Mouse (Mus musculus) cerebellum, adult 11-12 months (tissue): ENCODE data around the gene Kcnn1.
A peak's percentile ranks its signal among the peaks of the same experiment; 100 is the strongest.

ENCODE experiments used
- DNase-seq: peaks from one replicate; pipeline ENCODE4 v3.0.0; 2022

Gene Kcnn1

GRCm38 (mm10) chr8:70892896-70893655 lies 30.0 kb upstream of the Kcnn1 start:
- DNase-seq = no peak

- DNase-seq = peak; percentile 39
Measured at GRCm38 (mm10) chr8:70892022-70892895, 29.2 kb upstream of the Kcnn1 start, which contains the start of gene Slc5a5. Slc5a5 (minus strand) TSS chr8:70892757.

GRCm38 (mm10) chr8:70891356-70891755 lies 28.3 kb upstream of the Kcnn1 start:
- DNase-seq = peak; percentile 58

- no peak for DNase-seq
Measured at GRCm38 (mm10) chr8:70890656-70891055, 27.6 kb upstream of the Kcnn1 start.

DNA sequence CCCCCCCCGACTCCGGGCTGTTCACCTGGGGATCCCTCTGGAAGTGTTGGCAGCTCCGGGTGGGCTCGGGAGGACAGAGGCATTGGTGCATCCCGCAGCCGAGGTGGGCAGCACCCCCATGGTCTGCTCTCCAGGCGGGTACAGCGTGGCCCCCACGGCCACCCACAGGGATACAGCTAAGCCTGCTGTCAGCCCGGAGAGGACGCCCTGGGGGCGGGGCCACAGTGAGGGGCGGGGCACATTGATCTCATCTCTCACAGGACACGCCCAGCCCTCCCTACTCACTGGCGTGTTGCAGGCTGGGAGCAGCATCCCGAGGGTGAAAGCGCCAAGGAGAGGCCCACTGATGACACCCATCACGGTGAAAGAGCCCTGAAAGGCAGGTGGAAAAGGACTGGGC lies 24.6 kb upstream of the Kcnn1 start:
- DNase-seq = no peak

DNA sequence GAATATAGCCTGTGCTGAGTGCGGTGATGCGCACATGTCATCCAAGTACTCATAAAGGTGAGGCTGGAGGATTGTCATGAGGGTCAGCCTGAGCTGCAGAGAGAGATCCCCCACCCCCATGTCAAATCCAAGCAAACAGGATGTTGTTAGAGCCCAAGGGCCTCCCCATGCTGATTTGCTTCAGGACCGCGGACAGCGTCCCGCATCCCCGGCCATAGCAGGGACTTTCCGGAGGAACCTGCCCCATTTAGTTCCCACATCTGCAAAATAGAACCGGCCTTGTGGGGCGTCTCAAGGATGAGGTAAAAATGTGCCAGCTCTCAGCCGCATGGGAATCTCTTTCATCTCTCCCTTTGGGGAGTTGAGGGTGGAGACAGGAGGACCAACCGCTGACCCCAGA lies 22.6 kb upstream of the Kcnn1 start:
- DNase-seq = no peak

DNA sequence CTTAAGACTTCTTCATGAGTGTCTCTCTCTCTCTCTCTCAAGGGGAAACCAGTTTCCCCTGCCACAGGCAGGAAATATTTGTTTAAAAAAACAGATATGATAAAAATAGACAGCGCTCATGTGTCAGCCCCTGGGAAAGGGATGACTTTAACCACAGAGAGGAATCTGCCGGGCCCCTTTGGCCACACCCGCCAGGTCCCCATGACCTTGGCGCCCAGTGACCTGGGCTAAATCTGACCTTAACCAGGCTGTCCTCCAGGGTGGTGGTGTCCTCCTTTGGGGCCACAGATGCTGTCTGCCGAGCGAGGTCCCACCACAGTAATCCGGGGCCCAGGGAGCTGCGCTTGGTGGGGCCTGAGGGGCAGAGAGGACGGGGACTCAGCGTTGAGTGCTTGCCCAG lies 21.6 kb upstream of the Kcnn1 start:
- DNase-seq = no peak

DNA sequence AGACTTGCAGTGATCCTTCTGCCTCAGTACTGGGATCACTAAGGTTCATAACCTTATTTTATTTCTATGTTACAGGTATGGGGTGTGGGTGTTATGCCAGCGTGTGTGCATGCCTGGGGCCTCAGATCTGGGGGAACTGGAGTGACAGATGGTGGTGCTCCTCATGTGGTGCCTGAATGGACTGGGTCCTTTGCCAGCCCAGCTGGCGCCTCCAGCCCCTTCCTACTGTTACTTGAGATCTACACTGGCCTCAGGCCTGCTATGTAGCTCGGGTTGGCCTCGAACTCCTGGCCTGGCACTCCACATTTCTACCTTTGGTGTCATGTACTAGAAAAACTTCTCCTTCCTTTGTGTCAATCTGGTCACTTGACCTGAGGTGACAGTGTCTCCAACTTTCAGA lies 21.1 kb upstream of the Kcnn1 start:
- DNase-seq = no peak

DNA sequence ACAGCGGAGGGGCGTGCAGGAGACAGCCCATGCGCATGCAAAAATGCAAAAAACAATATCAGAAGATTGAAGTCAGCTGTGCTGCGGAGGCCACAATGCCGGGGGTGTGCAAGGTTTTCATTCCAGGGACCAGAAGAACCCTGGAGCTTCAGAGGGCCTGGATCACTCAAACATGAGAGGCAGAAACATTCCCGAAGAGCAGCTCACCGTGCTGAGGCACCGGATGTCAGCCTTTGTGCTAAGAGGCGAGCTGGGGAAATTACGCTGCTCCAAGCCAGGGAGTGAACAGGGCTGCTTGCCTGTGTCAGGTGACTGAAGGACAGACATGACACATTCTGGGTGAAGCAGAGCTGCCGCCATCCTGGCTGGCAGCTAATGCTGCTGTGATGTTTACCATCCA lies 17.5 kb upstream of the Kcnn1 start:
- peak; percentile 62 for DNase-seq

DNA sequence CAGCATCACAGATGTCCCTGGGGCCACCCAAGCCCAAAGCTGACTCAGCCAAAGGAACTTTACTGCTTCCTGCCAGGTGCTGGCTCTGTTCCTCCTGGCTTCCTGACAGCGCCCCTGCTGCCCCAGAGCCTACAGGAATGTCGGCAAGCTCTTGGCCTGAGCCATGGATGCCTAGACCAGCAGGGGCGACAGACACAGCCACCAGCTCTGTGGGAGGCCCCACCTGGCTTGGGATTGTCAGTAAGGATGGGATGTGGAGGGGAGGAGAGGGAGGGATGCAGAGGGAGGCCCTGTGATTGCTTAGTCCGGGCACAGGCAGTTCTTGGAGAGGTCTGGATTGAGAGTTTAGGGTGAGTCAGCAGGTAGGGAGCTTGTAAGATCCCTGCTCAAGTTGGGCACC lies 17.1 kb upstream of the Kcnn1 start:
- DNase-seq = peak; percentile 97

DNA sequence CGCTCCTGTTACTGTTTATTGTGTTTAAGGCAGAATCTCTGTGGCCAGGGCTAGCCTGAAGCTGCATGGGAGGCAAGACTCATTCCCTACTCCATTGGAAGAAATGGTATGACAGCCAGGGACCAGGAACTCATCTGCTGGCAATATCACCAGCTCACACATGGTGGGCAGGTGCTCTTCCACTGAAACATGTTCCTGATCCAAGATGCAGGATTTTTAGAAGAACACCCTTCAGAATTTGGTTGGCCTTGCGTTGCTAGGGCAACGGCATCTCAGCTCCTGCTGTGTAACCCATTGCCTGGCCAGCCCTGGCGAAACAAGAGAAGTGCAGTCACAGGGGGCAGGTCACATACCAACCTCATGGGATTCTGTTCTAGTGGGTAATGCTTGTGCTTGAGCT lies 16.4 kb upstream of the Kcnn1 start:
- peak; percentile 81 for DNase-seq

- peak; percentile 53 for DNase-seq
Measured at GRCm38 (mm10) chr8:70878178-70878577, 15.1 kb upstream of the Kcnn1 start.

- DNase-seq = peak; percentile 39
Measured at GRCm38 (mm10) chr8:70876382-70876781, 13.3 kb upstream of the Kcnn1 start.

GRCm38 (mm10) chr8:70874441-70874840 lies 11.4 kb upstream of the Kcnn1 start:
- DNase-seq = peak; percentile 49

- peak; percentile 95 for DNase-seq
Measured at GRCm38 (mm10) chr8:70873364-70873985, 10.4 kb upstream of the Kcnn1 start, which contains the start of gene Ccdc124. Ccdc124 (minus strand) TSS chr8:70873935.

DNA sequence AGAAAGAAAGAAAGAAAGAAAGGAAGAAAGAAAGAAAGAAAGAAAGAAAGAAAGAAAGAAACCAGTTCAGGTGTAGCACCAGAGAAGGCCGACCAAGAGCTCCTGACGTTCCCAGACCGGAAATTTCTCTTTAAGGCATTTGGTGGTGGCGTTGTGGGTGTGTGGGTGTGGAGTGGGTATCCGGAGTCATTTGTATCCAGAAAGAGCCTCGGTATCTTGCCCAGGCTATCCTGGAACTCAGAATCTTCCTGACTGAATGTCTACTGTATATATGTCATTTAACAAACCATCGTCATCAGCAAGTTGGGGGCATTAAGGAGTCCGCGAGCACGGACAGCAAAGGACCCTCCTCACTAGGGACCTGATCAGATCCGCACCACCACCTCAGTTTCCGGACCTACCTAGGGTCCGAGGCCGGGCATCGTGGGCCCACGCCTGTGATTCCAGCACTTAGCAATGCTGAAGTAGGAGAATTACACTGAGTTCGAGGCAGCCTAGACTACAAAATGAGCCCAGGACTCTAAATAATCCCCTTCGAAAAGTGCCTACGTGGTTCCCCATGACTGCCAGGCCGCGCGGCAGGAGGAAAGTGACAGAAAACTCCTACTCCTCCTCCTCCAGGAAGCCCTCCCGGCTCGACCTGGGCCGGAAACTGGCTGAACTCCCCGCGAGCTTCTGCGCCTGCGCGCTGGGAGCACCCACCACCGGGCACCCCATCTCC lies 9.7 kb upstream of the Kcnn1 start:
- no peak for DNase-seq

DNA sequence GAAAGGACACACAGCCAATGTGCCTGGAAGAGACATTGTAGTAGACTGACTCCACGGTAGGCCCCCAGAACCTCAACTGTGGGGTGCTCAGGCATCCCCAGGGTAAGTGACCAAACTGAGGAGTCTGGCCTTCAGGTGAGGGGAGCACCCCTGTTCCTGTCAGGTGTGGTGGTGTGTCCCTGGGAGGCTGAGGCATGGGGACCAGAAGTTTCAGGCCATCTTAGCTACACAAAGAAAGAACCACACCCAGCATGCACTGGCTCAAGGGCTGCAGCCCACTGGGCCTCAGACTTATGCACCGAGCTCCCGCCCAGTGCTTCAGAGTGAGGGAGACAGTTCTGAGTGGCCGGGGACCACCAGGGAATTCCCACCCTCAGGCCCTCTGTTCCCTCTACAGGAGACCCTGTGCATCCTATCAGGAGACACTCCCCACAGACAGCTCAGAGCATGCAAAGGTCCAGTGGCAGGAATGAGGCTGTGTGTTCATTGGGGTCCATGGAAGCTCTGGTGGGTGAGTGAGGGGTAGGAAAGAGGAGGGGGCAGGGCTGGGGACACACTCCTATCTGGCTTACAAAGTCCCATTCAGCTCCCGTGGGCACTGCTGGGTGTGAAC lies 8.2 kb upstream of the Kcnn1 start:
- peak; percentile 48 for DNase-seq

DNA sequence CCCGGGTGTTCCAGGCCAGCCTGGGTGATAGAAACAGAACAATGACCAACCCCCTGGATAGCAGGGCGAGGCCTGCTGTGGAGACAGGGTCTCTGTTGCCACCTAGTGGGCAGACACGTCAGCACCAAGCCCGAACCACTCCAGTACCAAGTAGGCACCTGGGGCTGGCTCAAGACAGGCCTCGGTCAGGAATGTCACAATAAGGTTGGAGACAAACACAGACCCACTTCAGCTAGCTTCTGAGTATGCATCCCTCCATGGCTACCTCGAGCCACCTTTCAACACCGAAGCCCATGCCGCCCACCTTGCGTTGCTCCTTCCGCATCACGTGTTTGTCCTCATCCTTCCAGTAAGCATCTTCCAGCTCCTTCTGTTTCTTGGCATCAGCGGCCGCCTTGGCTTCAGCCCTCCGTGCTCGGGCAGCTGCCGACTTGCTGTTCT lies 6.6 kb upstream of the Kcnn1 start:
- peak; percentile 68 for DNase-seq

DNA sequence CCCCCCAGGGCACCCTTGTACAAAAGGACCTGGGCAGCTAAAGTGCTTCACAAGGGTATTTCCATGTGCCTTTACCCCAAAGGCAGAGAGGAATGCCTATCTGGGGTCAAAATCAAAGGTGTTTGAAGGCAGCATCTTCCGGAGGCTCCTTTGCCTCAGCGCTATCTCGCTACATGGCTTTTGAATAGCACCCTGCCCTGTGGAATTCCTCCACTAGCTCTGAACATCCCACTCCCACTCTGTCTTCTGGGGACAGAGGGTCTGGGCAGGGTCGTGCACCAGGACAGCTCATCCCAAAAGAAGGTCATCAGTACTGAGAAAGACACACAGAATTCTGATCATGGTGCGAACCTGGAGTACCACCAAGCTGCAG lies 6.1 kb upstream of the Kcnn1 start:
- DNase-seq = no peak

DNA sequence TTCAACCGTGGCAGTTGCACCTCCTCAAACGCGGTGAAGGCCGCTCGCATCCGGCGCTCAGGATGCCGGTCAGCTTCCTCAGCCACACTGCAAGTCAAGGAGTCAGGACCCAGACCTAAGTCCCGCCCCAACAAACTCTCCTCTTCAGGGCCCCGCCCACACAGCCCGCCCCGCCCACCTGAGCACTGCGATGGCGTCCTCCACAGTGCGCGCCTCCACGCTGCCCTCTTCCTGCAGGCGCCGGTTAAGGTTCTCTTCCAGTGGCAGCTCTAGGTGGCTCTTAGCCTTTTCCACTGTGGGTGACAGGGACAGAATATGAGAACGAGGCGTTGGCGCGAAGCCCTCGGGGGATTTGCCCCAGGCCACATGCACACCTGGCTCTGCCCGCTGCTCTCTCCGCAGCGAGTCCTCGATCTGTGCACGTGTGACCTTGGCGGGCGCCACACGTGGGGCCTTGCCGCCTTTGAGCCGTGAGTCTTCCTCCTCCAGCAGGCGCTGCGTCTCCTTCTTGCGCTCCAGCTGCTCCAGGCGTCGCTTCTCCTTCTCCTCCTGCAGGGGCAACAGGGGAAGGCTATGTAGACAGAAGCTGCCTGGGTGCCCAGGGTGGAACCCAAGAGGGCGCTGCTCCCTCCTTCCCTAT lies 5.6 kb upstream of the Kcnn1 start:
- DNase-seq = peak; percentile 57

GRCm38 (mm10) chr8:70866566-70866965 lies 3.5 kb upstream of the Kcnn1 start:
- DNase-seq = no peak

GRCm38 (mm10) chr8:70866001-70866520 lies 3.0 kb upstream of the Kcnn1 start:
- DNase-seq = no peak
